In genomic region chr11:54004221-54004620, GRCm38 (mm10) we compare ENCODE assay signal across 8 mouse cellular contexts. TPM values are rescaled to one million over a fixed set of nuclear protein-coding genes. Genes with fewer than 3 reads are reported as not detected.
DNase-seq lines count a peak whose midpoint lies in the region; ATAC-seq lines count a peak whose summit lies in the region.

No protein-coding gene starts in this region.

- no peak for ATAC-seq in liver, embryonic 12.5 days

- no peaks in the 10 kb centered on the region for H3K27me3 ChIP-seq in liver, embryonic 12.5 days (replicated peaks)

- peak overlapping the region; percentile 68 for H3K4me2 ChIP-seq in liver, embryonic 12.5 days

- peak overlapping the region; percentile 66 for H3K9ac ChIP-seq in liver, embryonic 12.5 days

- WGBS in liver, embryonic 12.5 days (ENCODE audit: insufficient replicate concordance), result 73% methylated on average over 9 of the region's 9 CpGs

- H3K4me1 ChIP-seq in liver, embryonic 12.5 days, result peaks cover 73% of the 10 kb centered on the region

- H3K27ac ChIP-seq in liver, embryonic 12.5 days, result peak overlapping the region; percentile 96

- H3K4me3 ChIP-seq in liver, embryonic 12.5 days, result peak overlapping the region; percentile 27; the same call in 1 of the 2 replicates

- peaks cover 83% of the 10 kb centered on the region for H3K36me3 ChIP-seq in liver, embryonic 12.5 days

- no peaks in the 10 kb centered on the region for H3K9me3 ChIP-seq in liver, embryonic 12.5 days (replicated peaks)

- DNase-seq in adrenal gland, postnatal 14 days, result peak; percentile 20
- DNase-seq in adrenal gland, adult 8-10 months, result no peak
- DNase-seq in 3134 (ENCODE audit: extremely low read depth, insufficient read length, low spot score), result peak; percentile 59
- peak; percentile 47 for DNase-seq in heart, adult 8-10 months (ENCODE audit: low spot score)
- DNase-seq in ovary, postnatal 10 days (ENCODE audit: low spot score), result no peak
- no peak for DNase-seq in layer of hippocampus, postnatal 14 days (ENCODE audit: low spot score in 2 of 2)
- DNase-seq in left cerebral cortex, adult 11 months (ENCODE audit: low spot score), result no peak

RNA-seq across cellular contexts. Expression of gene Slc22a4, which starts 23.7 kb away (rescaled TPM):
- 3.5 and 7.2 TPM in 2 replicates for total RNA-seq in adrenal gland, postnatal 14 days (2021)
- total RNA-seq in adrenal gland, adult 8-10 months (2022), result 1 to 10 TPM; 6.1 to 8.6 (median 7.7) TPM
- 1 to 10 TPM; 4.8 to 7.1 (median 5.4) TPM for total RNA-seq in heart, adult 8-10 months (2022)
- polyA plus RNA-seq in liver, embryonic 12.5 days (2016; fragmentation: Nextera tagmentation; extraction: Ambion mirVana), result 39.5 and 42.0 TPM in 2 replicates
- 1 to 10 TPM; 7.2 to 7.3 TPM for total RNA-seq in layer of hippocampus, postnatal 14 days (2021)

RNA-seq across cellular contexts. Expression of gene Slc22a21, which starts 24.1 kb away (rescaled TPM):
- 4.6 and 5.7 TPM in 2 replicates for total RNA-seq in adrenal gland, postnatal 14 days (2021)
- 10 to 100 TPM in 1 of 4 experiments, 1 to 10 TPM in 3; 4.4 to 12.5 (median 6.6) TPM for total RNA-seq in adrenal gland, adult 8-10 months (2022)
- 1 to 10 TPM; 1.8 to 2.0 (median 1.9) TPM for total RNA-seq in heart, adult 8-10 months (2022)
- polyA plus RNA-seq in liver, embryonic 12.5 days (2016; fragmentation: Nextera tagmentation; extraction: Ambion mirVana), result 1.4 and 1.7 TPM in 2 replicates
- 1 to 10 TPM; 2.9 to 4.2 TPM for total RNA-seq in layer of hippocampus, postnatal 14 days (2021)

Comparison
In these comparisons a context has a peak if more than half of its experiments do, and no peak if none do; other contexts are left out.
1. DNase-seq: peak in adrenal gland, postnatal 14 days (single experiment), 3134 (single experiment) and heart, adult 8-10 months (single experiment); none in adrenal gland, adult 8-10 months (single experiment), ovary, postnatal 10 days (single experiment), layer of hippocampus, postnatal 14 days (0 of 2) and left cerebral cortex, adult 11 months (single experiment).